Mouse (Mus musculus): ENCODE measurements at regions not wholly inside any gene's neighbourhood (a gene's known extent, or its start where the extent isn't known, plus 50 kb on each side); places are given as distances from the start of the nearest gene placed in this dataset.

GRCm38 (mm10) chr3:83416536-83416935 lies 288.8 kb downstream of the Dchs2 start:
- no peak overlapping the region for H3K4me3 ChIP-seq (replicated peaks; ENCODE audit: control insufficient read depth, low read depth, low read length)
- TF ChIP-seq POLR2A (IDR thresholded peaks at IDR 0.05; ENCODE audit: borderline replicate concordance, control insufficient read depth, low read depth, low read length) (no peak), CTCF (IDR thresholded peaks at IDR 0.05; ENCODE audit: control insufficient read depth, insufficient read depth, low read length) (no peak)
- H3K4me1 ChIP-seq (ENCODE audit: control insufficient read depth, insufficient read depth, low read length), result no peaks in the 10 kb centered on the region
- H3K27ac ChIP-seq (ENCODE audit: control insufficient read depth, insufficient read depth, low read depth, low read length, poor library complexity), result no peak overlapping the region

GRCm38 (mm10) chr3:83424267-83424666 lies 296.5 kb downstream of the Dchs2 start:
- no peak overlapping the region for H3K27ac ChIP-seq (ENCODE audit: control insufficient read depth, insufficient read depth, low read depth, low read length, poor library complexity)
- TF ChIP-seq POLR2A (IDR thresholded peaks at IDR 0.05; ENCODE audit: borderline replicate concordance, control insufficient read depth, low read depth, low read length) (no peak), CTCF (IDR thresholded peaks at IDR 0.05; ENCODE audit: control insufficient read depth, insufficient read depth, low read length) (no peak)
- no peak overlapping the region for H3K4me3 ChIP-seq (replicated peaks; ENCODE audit: control insufficient read depth, low read depth, low read length)
- WGBS, result 71% methylated on average over 7 of the region's 7 CpGs
- no peaks in the 10 kb centered on the region for H3K4me1 ChIP-seq (ENCODE audit: control insufficient read depth, insufficient read depth, low read length)

- Histone ChIP-seq H3K4me3 (replicated peaks; ENCODE audit: control insufficient read depth, low read depth, low read length) (no peak overlapping the region), H3K27ac (ENCODE audit: control insufficient read depth, insufficient read depth, low read depth, low read length, poor library complexity) (no peak overlapping the region), H3K4me1 (ENCODE audit: control insufficient read depth, insufficient read depth, low read length) (no peaks in the 10 kb centered on the region)
- 84% methylated on average over 3 of the region's 3 CpGs for WGBS
- no peak for TF ChIP-seq POLR2A (IDR thresholded peaks at IDR 0.05; ENCODE audit: borderline replicate concordance, control insufficient read depth, low read depth, low read length)
- TF ChIP-seq CTCF (IDR thresholded peaks at IDR 0.05; ENCODE audit: control insufficient read depth, insufficient read depth, low read length), result no peak
These were observed 301.6 kb downstream of the Dchs2 start for GRCm38 (mm10) chr3:83429376-83429775.

GRCm38 (mm10) chr3:83446154-83446667 lies 318.5 kb downstream of the Dchs2 start:
- TF ChIP-seq POLR2A (IDR thresholded peaks at IDR 0.05; ENCODE audit: borderline replicate concordance, control insufficient read depth, low read depth, low read length) (no peak), CTCF (IDR thresholded peaks at IDR 0.05; ENCODE audit: control insufficient read depth, insufficient read depth, low read length) (no peak)
- Histone ChIP-seq H3K27ac (ENCODE audit: control insufficient read depth, insufficient read depth, low read depth, low read length, poor library complexity) (no peak overlapping the region), H3K4me1 (ENCODE audit: control insufficient read depth, insufficient read depth, low read length) (no peaks in the 10 kb centered on the region), H3K4me3 (replicated peaks; ENCODE audit: control insufficient read depth, low read depth, low read length) (no peak overlapping the region)
- WGBS, result 54% methylated on average over 7 of the region's 7 CpGs

GRCm38 (mm10) chr3:83450662-83451061 lies 315.5 kb upstream of the Sfrp2 start:
- H3K4me1 ChIP-seq (ENCODE audit: control insufficient read depth, insufficient read depth, low read length), result no peaks in the 10 kb centered on the region
- H3K4me3 ChIP-seq (replicated peaks; ENCODE audit: control insufficient read depth, low read depth, low read length), result no peak overlapping the region
- no peak overlapping the region for H3K27ac ChIP-seq (ENCODE audit: control insufficient read depth, insufficient read depth, low read depth, low read length, poor library complexity)
- WGBS, result 53% methylated on average over 2 of the region's 2 CpGs
- TF ChIP-seq POLR2A (IDR thresholded peaks at IDR 0.05; ENCODE audit: borderline replicate concordance, control insufficient read depth, low read depth, low read length) (no peak), CTCF (IDR thresholded peaks at IDR 0.05; ENCODE audit: control insufficient read depth, insufficient read depth, low read length) (no peak)

- no peak overlapping the region for H3K27ac ChIP-seq (ENCODE audit: control insufficient read depth, insufficient read depth, low read depth, low read length, poor library complexity)
- no peaks in the 10 kb centered on the region for H3K4me1 ChIP-seq (ENCODE audit: control insufficient read depth, insufficient read depth, low read length)
- H3K4me3 ChIP-seq (replicated peaks; ENCODE audit: control insufficient read depth, low read depth, low read length), result no peak overlapping the region
- 83% methylated on average over 3 of the region's 3 CpGs for WGBS
- TF ChIP-seq POLR2A (IDR thresholded peaks at IDR 0.05; ENCODE audit: borderline replicate concordance, control insufficient read depth, low read depth, low read length) (no peak), CTCF (IDR thresholded peaks at IDR 0.05; ENCODE audit: control insufficient read depth, insufficient read depth, low read length) (no peak)
These were observed 314.8 kb upstream of the Sfrp2 start for GRCm38 (mm10) chr3:83451317-83451716.

GRCm38 (mm10) chr3:83453462-83453861 lies 312.7 kb upstream of the Sfrp2 start:
- Histone ChIP-seq H3K4me1 (ENCODE audit: control insufficient read depth, insufficient read depth, low read length) (no peaks in the 10 kb centered on the region), H3K4me3 (replicated peaks; ENCODE audit: control insufficient read depth, low read depth, low read length) (no peak overlapping the region), H3K27ac (ENCODE audit: control insufficient read depth, insufficient read depth, low read depth, low read length, poor library complexity) (no peak overlapping the region)
- WGBS, result 55% methylated on average over 2 of the region's 2 CpGs
- no peak for TF ChIP-seq POLR2A (IDR thresholded peaks at IDR 0.05; ENCODE audit: borderline replicate concordance, control insufficient read depth, low read depth, low read length)
- no peak for TF ChIP-seq CTCF (IDR thresholded peaks at IDR 0.05; ENCODE audit: control insufficient read depth, insufficient read depth, low read length)

- no peak overlapping the region for H3K27ac ChIP-seq (ENCODE audit: control insufficient read depth, insufficient read depth, low read depth, low read length, poor library complexity)
- no peak overlapping the region for H3K4me3 ChIP-seq (replicated peaks; ENCODE audit: control insufficient read depth, low read depth, low read length)
- TF ChIP-seq POLR2A (IDR thresholded peaks at IDR 0.05; ENCODE audit: borderline replicate concordance, control insufficient read depth, low read depth, low read length) (no peak), CTCF (IDR thresholded peaks at IDR 0.05; ENCODE audit: control insufficient read depth, insufficient read depth, low read length) (no peak)
- H3K4me1 ChIP-seq (ENCODE audit: control insufficient read depth, insufficient read depth, low read length), result no peaks in the 10 kb centered on the region
- 69% methylated on average over 1 of the region's 1 CpGs for WGBS
These were observed 307.7 kb upstream of the Sfrp2 start for GRCm38 (mm10) chr3:83458450-83458849.

- H3K4me3 ChIP-seq (replicated peaks; ENCODE audit: control insufficient read depth, low read depth, low read length), result no peak overlapping the region
- H3K4me1 ChIP-seq (ENCODE audit: control insufficient read depth, insufficient read depth, low read length), result no peaks in the 10 kb centered on the region
- TF ChIP-seq POLR2A (IDR thresholded peaks at IDR 0.05; ENCODE audit: borderline replicate concordance, control insufficient read depth, low read depth, low read length) (no peak), CTCF (IDR thresholded peaks at IDR 0.05; ENCODE audit: control insufficient read depth, insufficient read depth, low read length) (no peak)
- 65% methylated on average over 3 of the region's 3 CpGs for WGBS
- no peak overlapping the region for H3K27ac ChIP-seq (ENCODE audit: control insufficient read depth, insufficient read depth, low read depth, low read length, poor library complexity)
These were observed 286.9 kb upstream of the Sfrp2 start for GRCm38 (mm10) chr3:83479251-83479650.
